9 mouse cellular contexts compared by ENCODE assay signal in genomic region chr11:32137719-32138613, GRCm38 (mm10).
DNase-seq lines count a peak whose midpoint lies in the region; ATAC-seq lines count a peak whose summit lies in the region.
"Had no signal": no experiment of that assay in that cellular context is flagged by ENCODE, and none has a peak within 500 bp of the region (broad histone marks: within the 10 kb centered on the region; RNA-seq: fewer than 3 reads in every experiment).

No protein-coding gene starts in this region.

- DNase-seq in thymus, postnatal 0 days (ENCODE audit: low spot score), result peak; percentile 9
- DNase-seq in thymus, adult 18-20 months, result no peak
- DNase-seq in hindbrain, embryonic 14.5 days (ENCODE audit: low spot score), result no peak
- no peak for DNase-seq in gastrocnemius, postnatal 14 days
- DNase-seq in Muller cell, postnatal 12 days (ENCODE audit: inconsistent ontology term), result no peak

- H3K4me2 ChIP-seq in hindbrain, embryonic 14.5 days (replicated peaks), result 0 out of 2 replicates have a peak overlapping the region, but pooled peaks have one; percentile 5
- peak overlapping the region; percentile 3 for H3K4me2 ChIP-seq in liver, embryonic 16.5 days (ENCODE audit: low read depth, low read length)
- peak overlapping the region; percentile 13 for H3K4me2 ChIP-seq in stomach, embryonic 16.5 days (ENCODE audit: low read depth, low read length)

- no peak for ATAC-seq in hindbrain, embryonic 14.5 days (ENCODE audit: low FRiP score)
- ATAC-seq in liver, embryonic 16.5 days (ENCODE audit: low read depth), result no peak
- peak; percentile 88 for ATAC-seq in stomach, embryonic 16.5 days (ENCODE audit: insufficient read depth, low FRiP score)
- no peak for ATAC-seq in megakaryocyte progenitor cell, adult 5-6 weeks (replicated peaks; ENCODE audit: poor library complexity)

- H3K9ac ChIP-seq in hindbrain, embryonic 14.5 days, result peak overlapping the region; percentile 36; the same call in 1 of the 2 replicates
- no peak overlapping the region for H3K9ac ChIP-seq in liver, embryonic 16.5 days (ENCODE audit: low read depth, low read length)
- no peak overlapping the region; the same call in 1 of the 2 replicates for H3K9ac ChIP-seq in stomach, embryonic 16.5 days (ENCODE audit: low read length)
- H3K9ac ChIP-seq: liver, embryonic 14.5 days had no signal

- intact Hi-C loops in gastrocnemius, postnatal 14 days (cut with DNase I; ENCODE audit: low total_unique reads), result no loop called here

- H3K4me3 ChIP-seq in hindbrain, embryonic 14.5 days (replicated peaks; ENCODE audit: low read length), result no peak overlapping the region
- no peak overlapping the region for H3K4me3 ChIP-seq in liver, embryonic 16.5 days (ENCODE audit: low read depth, low read length)
- H3K4me3 ChIP-seq in stomach, embryonic 16.5 days (replicated peaks; ENCODE audit: low read length), result peak overlapping the region; percentile 8; the same call in 1 of the 2 replicates

- H3K27me3 ChIP-seq in hindbrain, embryonic 14.5 days (ENCODE audit: control insufficient read depth, insufficient read depth, low read length), result no peaks in the 10 kb centered on the region
- H3K27me3 ChIP-seq in liver, embryonic 16.5 days (ENCODE audit: control insufficient read depth, insufficient read depth, low read depth, low read length), result no peaks in the 10 kb centered on the region
- H3K27me3 ChIP-seq in stomach, embryonic 16.5 days (ENCODE audit: control insufficient read depth, insufficient read depth, low read length), result no peaks in the 10 kb centered on the region

- WGBS in hindbrain, embryonic 14.5 days, result 20% methylated on average over 15 of the region's 15 CpGs
- 22% methylated on average over 15 of the region's 15 CpGs for WGBS in liver, embryonic 16.5 days (ENCODE audit: insufficient replicate concordance)
- 19% methylated on average over 15 of the region's 15 CpGs for WGBS in stomach, embryonic 16.5 days

- no peaks in the 10 kb centered on the region for H3K9me3 ChIP-seq in hindbrain, embryonic 14.5 days (ENCODE audit: control insufficient read depth, low read length)
- no peaks in the 10 kb centered on the region for H3K9me3 ChIP-seq in liver, embryonic 16.5 days (replicated peaks; ENCODE audit: control insufficient read depth, low read length)
- no peaks in the 10 kb centered on the region for H3K9me3 ChIP-seq in stomach, embryonic 16.5 days (replicated peaks; ENCODE audit: control insufficient read depth, low read length)

- H3K4me1 ChIP-seq in hindbrain, embryonic 14.5 days (replicated peaks; ENCODE audit: control insufficient read depth, insufficient read depth, low read length), result peaks cover 31% of the 10 kb centered on the region
- no peaks in the 10 kb centered on the region for H3K4me1 ChIP-seq in liver, embryonic 16.5 days (ENCODE audit: control insufficient read depth, low read depth, low read length)
- H3K4me1 ChIP-seq in stomach, embryonic 16.5 days (ENCODE audit: control insufficient read depth, insufficient read depth, low read length), result 0 out of 2 replicates have a peak, but pooled peaks cover 4% of the 10 kb centered on the region

- peak overlapping the region; percentile 43 for H3K27ac ChIP-seq in hindbrain, embryonic 14.5 days
- no peak overlapping the region for H3K27ac ChIP-seq in liver, embryonic 16.5 days (ENCODE audit: low read length)
- H3K27ac ChIP-seq in stomach, embryonic 16.5 days (ENCODE audit: low read length), result peak overlapping the region; percentile 31
- H3K27ac ChIP-seq: liver, embryonic 14.5 days had no signal

- no peaks in the 10 kb centered on the region for H3K36me3 ChIP-seq in hindbrain, embryonic 14.5 days (replicated peaks; ENCODE audit: control insufficient read depth, insufficient read depth)
- H3K36me3 ChIP-seq in liver, embryonic 16.5 days (ENCODE audit: control insufficient read depth, insufficient read depth), result no peaks in the 10 kb centered on the region
- H3K36me3 ChIP-seq in stomach, embryonic 16.5 days (ENCODE audit: control insufficient read depth, insufficient read depth, low read length), result no peaks in the 10 kb centered on the region
